Mouse (Mus musculus) gastrocnemius, postnatal 25 days (tissue): Measurements from ENCODE around the gene Dicer1. TPM values are rescaled to one million over a fixed set of nuclear protein-coding genes. Genes with fewer than 3 reads are reported as not detected.

Source experiments
- DNase-seq: peaks from one replicate; pipeline ENCODE4 v3.0.0; 2022
- total RNA-seq, 2 experiments: library from RNA; stranded (reverse); gene quantifications; 1 replicate in 1 of 2; 2 replicates in 1 of 2; pipeline ENCODE4 v1.2.3; 2021

The Dicer1 gene
- total RNA-seq, 2 experiments from 2014 or later = 27.8 to 31.2 TPM

DNA sequence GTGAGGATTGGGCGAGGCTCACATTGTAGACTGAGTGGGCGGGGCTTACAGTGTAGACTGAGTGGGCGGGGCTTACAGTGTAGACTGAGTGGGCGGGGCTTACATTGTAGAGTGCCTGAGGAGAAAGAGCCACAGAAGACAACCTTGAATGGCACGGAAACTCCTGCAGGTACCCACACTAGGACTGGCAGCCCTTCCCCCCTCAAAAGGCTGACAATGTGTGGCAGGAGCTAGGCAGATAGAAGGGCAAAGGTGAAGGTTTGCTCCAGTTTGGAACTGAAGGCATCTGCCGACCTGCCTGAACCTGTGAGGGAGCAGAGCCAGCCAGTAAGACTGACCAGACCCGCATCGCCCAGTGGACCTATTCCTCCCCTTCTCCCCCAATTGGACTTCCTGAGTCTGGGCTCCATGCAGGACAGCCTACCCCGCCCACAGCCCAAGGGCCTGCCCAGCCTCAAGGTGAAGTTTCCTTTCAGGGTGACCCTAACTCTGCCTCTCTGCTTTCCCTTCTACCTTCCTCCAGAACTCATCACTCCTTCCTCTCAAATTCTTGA, 74.3 kb downstream of the Dicer1 start:
- DNase-seq = no peak

DNA sequence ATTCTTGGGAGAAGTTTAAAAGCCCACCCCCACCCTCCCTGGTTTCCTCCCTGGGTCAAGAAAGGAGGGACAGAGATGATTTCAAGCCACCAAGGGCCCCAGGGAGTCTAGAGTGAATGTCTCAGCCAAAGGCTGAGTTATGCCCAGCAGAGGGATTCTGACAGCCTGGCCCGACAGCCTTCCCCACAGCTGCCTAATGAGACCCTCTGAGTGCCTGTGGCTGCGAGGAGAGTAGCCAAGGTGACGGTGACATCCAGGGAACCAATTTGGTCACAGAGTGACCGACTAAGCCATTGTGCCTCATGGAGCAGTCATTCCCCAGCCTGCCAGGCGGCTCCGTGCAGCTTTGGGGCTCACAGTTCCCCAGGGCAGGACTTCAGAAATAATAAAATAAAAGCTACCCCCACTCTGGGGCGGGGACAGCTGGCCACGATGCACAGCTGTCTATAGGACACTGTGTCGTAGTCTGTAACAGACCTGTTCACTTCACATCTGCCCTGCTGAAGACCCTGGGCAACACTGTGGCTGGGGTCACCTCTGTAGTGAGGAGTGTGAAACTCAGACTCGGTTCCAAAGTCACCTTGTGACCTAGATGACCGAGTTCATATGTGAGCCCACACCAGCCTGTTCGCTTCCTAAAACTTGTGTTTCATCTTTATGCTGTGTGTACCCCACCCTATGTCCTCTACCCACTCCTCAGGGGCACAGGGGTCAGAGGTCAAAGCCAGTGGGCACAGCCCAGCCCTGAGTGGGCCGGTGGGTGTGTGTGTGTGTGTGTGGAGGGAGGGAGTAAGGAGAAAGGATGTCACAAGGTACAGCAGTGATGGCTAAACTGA, 75.0 kb downstream of the Dicer1 start:
- no peak for DNase-seq

DNA sequence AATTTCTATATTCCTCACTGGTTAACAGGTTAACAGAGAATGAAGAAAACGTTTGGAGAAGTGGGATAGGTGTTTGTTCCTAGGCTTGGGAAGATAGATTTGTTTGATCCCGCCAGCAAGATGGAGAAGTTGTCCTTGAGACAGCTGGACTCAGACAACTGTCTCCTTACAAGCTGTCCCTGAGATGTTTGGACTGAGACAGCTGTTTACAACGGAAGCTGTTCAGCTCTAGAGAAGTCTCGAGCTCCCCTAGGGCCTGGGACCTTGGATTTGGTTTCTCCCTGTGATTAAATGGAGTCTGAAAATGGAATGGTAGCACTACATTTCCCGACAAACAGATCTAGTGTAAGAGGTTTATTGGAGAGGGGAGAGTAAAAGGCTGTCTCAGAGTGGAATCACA, 78.8 kb downstream of the Dicer1 start:
- no peak for DNase-seq

- DNase-seq = peak; percentile 20
Measured at GRCm38 (mm10) chr12:104672406-104672805, 79.3 kb downstream of the Dicer1 start.

GRCm38 (mm10) chr12:104667846-104668245, 83.9 kb downstream of the Dicer1 start:
- no peak for DNase-seq

DNA sequence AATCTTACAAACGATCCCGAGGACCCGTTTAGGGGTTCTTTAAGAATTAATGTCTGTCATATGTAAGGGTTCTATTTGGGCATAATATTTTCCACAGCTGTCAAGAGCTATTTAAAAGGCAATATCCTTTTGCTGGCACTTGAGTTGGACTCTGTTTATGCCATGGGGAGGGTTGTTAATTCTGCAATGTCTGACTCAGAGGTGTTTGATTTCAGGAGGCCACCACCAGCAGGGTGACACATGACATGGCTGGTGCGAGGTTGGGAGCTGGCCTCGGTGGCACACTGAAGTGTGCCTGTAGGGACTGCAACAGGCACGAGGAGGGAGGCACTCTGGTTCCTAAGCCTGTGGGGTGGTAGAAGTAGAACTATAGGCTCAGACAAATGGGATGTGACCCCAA, 85.8 kb downstream of the Dicer1 start:
- peak; percentile 39 for DNase-seq

- DNase-seq = peak; percentile 19
Measured at GRCm38 (mm10) chr12:104665521-104665920, 86.2 kb downstream of the Dicer1 start.

DNA sequence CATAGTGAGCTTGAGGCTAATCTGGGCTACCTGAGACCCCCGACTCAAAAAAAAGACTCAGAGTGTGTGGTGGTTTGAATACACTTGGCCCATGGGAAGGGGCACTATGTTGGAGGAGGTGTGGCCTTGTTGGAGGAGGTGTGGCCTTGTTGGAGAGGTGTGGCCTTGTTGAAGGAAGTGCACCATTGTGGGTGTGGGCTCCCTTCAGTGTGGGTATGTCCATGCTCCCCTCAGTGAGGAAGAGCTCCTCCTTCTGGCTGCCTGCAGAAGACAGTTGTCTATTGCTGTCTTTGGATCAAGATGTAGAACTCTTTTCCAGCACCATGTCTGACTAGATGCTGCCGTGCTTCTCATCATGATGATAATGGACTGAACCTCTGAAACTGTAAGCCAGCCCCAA, 95.6 kb downstream of the Dicer1 start:
- no peak for DNase-seq

GRCm38 (mm10) chr12:104655006-104655405, 96.7 kb downstream of the Dicer1 start:
- peak; percentile 32 for DNase-seq

GRCm38 (mm10) chr12:104652021-104652420, 99.7 kb downstream of the Dicer1 start:
- peak; percentile 62 for DNase-seq

DNA sequence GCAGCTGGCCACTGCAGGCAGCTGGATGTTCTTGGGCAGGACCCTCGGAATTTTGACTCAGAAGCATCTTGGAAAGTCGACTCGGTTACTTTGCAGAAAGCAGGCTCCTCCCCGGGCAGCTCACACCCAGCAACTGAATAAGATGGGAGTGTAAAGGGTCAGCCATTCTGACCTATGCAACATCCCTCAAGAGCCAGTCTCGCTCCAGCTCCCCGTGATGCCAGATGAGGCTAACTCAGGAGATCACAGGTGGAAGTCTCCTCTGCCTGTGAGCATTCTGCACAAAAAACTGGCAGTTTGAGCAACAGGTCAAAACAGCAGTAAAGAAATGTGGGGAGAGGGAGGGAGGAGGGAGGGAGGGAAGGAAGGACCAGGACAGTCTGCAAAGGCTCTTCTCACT, 100.5 kb downstream of the Dicer1 start:
- DNase-seq = no peak

DNA sequence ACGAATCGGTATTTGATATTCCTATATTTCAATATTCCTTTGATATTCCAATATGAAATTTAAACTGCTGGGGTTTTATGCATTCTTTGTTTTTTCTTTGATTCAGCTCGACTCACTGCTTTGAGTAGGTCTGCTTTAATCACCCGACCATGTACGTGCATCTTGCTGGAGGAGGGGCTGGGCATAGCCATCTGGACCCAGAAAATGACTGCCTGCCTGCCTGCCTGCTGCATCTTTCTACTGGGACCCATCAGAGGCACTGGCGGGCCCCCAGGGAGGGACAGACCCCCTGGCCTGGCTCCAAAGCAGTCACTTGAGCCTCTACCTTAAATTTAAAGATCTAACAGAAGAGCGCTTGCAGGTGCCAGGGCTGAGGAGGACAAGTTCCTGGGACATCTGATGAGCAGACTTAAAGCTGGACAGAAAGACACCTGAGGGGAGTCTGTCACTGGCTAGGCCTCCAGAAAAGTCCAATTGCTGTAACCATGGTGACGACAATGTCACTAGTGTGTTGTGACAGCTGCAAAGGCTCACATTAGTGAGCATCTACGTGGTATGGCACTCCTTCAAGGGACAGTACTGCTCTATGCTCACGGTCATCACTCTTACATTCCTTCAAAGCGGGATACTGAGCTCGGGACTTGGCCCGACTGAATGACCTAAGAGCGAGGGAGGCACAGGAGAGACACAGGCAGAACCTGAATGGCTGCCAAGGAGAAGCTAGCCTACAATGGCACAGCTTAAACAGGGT, 101.1 kb downstream of the Dicer1 start:
- no peak for DNase-seq

- no peak for DNase-seq
Measured at GRCm38 (mm10) chr12:104648366-104648765, 103.4 kb downstream of the Dicer1 start.

DNA sequence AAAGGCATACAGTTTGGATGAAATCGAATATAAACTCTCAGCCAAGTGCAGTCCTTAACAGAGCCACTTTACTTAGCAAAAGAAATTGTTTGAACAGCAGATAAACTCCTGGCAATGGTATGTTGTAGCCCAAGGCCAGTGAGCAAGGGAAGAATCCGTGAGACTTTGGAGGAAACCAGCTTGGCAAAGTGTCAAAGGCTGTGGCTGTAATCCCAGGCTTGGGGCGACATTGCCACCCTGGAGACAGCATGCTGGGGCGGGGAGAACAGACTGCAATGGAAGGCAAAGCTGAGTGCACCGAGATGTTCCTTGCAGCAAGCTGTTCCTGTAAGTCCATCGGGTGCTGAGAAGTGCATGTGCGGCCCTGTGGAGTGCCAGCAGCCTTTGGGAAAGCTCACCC, 109.4 kb downstream of the Dicer1 start:
- no peak for DNase-seq

DNA sequence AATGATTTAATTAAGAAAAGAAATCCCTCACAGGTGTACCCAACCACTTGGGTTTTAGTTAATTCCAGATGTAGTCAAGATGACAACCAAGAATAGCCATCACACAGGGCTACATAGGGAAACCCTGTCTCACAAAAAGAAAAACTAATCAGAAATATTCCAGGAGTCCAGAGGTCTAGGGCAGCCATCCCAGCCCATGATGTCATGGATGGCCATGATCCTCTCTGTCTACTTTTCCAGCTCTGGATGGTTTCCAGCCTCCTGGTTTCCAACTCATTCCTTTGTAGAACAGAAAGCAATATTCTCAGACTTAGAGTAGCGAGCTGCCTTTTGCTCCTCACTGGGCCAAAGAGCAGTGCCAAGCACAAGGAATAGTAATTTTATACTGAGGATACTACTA, 110.8 kb downstream of the Dicer1 start:
- DNase-seq = peak; percentile 72

GRCm38 (mm10) chr12:104638156-104638555, 113.6 kb downstream of the Dicer1 start:
- DNase-seq = no peak

Other genes starting within 250 kb of the Dicer1 start
- 1 to 10 TPM; 2.6 to 4.2 TPM for gene Clmn, start 113.1 kb upstream of the Dicer1 start, total RNA-seq